Mouse (Mus musculus) thymus, postnatal 4 days (tissue): ENCODE measurements at regions not wholly inside any gene's neighbourhood (a gene's known extent, or its start where the extent isn't known, plus 50 kb on each side); places are given as distances from the start of the nearest gene placed in this dataset.

Source experiments
- DNase-seq: peaks from one replicate; pipeline ENCODE4 v3.0.0; 2021

DNA sequence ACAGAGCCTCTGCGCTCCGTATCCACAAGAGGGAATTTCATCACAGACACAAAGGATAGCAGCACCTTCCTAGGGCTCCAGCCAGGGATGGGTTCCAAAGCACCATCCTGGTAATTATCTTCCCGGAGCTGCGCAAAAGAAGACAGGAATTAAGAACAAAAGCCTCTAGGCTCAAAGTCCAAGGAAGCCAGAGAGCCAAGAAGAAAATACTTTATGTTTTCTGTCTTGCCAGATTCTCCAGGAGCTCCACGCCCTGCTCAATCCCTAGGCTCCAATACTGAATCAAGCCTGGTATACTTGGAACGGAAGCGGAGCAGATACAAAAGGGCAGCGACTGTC is 54.4 kb downstream of the Irf2bpl start:
- no peak for DNase-seq

DNA sequence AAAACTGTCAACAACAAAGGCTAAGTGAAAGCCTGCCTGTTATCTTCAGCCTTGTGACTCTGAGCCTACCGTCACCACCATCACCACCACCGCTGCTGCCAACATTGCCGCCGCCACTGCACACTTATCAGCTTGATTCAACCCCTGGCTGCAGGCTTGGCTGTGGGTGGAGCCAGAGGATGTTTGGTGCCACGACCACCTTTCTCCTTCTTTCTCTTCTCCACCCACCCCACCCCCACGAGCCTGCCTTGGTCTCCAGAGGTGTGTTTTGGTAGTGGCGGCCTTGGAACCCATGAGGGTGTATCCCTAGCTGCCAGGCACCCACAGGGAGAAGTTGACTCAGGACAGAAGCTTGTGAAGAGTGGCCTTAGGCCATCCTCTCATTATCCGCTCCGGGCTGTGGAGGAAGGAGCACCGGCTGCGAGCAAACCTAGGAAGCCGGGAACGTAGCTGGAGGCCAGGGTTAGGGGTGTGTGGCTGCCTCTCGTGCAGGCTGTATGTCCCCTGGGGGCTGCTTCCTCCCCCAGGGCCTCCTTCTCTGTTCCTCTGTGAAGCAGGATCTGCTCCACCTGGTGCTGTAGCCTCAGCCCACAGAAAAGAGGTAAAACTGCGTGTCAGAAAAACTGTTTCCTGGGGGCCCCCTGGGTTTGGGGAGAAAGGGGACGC is 54.9 kb downstream of the Irf2bpl start:
- peak; percentile 77 for DNase-seq

DNA sequence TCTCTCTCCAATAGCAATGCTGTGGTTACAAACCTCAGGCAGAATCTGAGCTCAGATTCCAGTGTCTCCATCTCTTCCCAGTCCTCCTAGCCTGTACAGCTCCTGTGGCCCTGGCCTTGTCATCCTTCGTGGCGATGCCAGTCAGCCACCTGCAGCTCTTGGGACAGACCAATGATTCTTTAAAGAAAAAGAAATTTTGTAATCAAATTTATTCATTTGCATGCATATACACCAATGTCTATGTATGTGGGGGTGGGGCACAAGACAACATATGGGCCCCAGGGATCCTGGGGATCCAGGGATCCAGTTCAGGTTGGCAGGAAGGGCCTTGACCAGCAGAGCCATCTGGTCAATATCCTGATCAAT is 57.4 kb downstream of the Irf2bpl start:
- no peak for DNase-seq

DNA sequence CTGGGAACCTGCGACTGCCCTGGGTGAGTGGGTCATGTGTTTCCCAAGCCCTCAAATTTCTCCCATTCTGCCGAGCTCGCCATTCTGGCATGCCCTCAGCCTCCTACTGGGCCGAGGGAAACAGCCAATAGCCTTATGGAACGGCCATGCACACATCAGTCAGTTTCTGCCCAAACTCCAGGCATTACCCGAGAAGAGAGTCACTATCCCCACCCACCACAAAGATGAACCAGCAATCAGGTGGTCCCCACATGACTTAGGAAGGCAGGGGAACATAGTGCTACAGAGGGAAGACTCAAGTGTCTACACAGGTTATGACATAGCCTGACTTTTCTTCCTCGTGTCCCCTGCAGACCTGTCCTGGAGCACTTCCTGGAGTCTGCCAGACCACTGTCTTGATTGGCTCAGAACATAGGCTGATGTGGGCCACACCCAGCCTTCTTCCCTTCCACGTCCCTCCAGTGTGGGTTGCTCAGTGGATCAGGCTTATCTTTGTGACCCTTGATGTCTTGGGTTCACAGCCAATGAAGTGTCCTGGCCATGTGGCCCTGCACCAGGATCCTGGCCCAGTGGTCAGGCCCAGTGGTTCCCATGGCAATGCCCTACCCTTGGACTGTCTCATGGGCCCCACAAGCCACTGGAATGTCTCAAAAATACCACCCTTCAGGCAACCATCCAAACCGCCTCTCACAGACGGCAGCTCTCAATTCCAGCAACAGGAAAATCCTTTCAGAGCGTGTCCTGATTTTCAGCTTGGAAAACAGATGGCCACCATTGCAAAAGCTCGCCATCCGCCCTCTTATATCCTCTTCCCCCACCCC is 58.0 kb downstream of the Irf2bpl start:
- no peak for DNase-seq

DNA sequence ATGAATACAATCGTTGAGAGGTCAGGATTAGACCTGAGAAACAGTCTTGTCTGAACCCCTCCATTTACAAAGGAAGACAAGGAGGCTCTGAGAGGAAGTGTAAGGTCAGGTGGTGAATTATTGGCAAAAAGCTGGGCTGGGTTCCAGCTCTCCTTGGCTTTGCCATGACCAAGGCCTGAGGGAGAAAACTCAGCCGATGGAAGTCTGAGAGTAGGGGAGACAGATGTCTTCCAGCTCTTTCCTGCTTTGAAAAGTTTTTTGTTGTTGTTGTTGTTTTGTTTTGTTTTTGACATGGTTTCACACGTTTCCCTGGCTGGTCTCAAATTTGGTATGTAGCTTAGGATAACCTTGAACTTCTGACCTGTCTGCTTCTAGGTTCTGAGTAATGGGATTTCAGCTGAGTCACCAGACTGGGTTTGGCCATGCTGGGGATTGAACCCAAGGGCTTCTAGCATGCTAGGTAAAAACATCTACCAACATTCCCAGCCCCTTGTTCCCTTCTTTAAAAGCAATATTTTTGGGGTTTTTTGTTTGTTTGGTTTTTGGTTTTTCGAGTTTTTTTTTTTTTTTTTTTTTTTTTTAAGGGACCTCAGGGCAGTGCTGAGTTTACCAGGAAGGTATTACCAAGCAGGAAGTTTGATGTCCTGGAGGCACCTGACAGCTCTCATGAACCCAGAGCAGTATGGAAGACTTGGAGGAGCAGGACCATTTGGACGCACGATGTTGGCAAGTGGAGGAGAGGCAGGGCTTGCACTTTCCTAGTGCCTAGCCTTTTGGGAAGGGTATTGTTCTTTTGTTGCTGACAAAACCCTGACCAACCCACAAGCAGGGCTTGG is 58.8 kb downstream of the Irf2bpl start:
- DNase-seq: no peak

DNA sequence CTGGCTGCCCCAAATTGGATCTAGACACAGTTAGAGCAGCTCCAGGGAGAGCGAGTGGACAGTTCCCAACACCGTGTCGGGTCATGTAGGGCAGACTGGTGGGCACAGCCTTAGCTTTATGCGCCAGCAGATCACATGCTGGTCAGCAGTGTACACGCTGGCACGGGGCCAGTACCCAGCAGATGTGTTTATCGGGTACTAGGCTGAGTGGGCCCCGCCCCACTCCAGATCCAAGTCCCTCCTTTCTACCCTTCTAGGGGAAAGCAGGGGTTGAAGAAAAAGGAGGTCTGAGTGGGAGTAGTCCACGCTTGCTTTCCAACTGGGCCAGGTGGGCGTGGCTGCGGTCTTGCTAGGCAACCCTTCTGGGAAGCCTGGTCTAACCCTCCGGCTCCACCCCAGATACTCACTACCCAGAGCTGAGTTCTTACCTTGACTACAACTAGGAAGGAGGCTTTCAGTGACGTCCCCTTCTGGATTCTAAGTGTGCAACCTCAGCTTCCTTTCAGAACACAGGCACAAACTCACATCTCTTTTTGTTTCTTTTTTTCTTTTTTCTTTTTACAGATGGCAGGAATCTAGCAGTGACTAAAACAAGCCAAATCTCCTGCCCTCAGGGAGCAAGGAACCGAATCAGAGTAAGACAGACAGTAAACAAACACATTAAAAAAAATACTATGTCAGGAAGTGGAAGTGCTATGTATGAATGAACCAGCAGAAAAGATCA is 59.6 kb downstream of the Irf2bpl start:
- DNase-seq: peak; percentile 79

DNA sequence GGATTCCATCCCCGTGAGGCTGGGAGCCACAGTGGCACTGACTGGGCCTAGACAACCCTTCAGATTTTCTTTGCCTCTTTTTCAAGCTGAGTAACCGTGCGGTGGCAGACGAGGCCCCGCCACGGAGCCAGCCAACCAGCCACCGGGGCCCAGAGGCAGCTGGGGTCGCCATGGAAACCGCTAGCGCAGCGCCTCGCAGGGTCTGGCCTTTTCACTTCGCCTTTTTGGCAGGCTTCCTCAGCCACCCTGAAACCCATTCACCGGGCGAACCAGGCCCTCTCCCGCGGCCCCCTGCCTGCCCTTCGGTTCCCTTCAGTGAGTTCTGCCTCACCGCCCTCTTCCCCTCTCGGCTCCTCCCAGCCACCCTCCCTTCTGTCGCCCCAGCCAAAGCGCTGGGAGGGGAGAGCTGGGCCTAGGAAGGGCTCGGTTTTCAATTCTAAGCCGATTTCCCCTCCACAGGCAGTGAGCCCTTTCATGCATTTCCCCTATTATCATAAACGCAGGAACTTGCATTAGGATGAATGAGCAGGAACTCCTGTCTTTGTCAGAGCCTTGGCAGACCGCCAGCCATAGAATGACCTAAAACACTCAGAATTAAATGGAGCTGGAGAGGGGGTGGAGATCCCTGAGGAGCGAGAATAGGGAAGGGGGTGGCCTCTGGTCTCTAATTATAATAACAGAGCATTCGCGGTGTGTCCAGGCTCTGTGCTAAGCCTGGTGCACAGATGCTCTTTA is 60.6 kb downstream of the Irf2bpl start:
- DNase-seq: peak; percentile 91

DNA sequence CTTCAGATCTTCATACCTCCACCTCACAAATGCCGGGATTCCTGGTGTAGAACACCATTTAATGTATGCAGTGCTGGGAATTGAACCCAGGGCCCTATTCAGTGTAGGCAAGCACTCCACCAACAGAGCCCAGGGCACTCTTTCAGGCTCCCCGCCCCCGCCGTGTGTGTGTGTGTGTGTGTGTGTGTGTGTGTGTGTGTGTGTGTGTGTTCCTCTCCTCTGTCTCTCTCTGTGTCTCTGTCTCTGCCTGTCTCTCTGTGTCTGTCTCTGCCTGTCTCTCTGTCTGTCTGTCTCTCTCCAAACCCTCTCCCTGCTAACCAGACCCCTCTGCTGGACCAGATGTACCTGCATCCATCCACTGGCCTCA is 61.1 kb downstream of the Irf2bpl start:
- peak; percentile 49 for DNase-seq

DNA sequence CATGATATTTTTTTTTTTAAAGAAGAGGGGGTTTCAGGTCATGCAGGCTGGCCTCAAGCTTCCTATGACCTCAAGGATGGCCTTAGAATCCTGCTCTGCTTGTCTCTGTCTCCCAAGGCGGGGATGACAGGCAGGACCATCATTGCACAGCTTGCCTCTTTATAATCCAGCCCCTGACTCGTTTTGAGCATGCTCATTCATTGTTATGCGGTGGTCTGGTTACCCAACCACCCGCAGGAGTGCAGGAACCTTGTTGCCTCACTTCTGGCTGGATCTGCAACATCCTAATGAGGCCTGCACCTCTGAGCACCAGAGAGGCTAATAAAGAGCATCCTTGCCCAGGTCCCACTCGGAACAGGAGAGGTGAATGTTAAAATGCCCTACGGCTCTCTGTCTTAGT is 63.4 kb downstream of the Irf2bpl start:
- no peak for DNase-seq

DNA sequence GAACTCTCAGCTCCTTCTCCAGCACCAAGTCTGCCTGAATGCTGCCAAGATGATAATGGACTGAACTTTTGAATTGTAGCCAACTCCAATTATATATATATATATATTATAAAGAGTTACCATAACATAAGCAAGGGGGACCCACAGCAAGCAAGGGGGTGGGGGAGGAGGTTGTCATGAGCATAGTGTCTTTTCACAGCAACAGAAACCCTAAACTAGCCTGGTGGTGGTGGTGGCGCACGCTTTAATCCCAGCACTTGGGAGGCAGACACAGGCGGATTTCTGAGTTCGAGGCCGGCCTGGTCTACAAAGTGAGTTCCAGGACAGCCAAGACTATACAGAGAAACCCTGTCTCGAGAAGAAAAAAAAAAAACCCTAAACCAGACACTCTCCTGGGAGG is 65.0 kb downstream of the Irf2bpl start:
- no peak for DNase-seq

DNA sequence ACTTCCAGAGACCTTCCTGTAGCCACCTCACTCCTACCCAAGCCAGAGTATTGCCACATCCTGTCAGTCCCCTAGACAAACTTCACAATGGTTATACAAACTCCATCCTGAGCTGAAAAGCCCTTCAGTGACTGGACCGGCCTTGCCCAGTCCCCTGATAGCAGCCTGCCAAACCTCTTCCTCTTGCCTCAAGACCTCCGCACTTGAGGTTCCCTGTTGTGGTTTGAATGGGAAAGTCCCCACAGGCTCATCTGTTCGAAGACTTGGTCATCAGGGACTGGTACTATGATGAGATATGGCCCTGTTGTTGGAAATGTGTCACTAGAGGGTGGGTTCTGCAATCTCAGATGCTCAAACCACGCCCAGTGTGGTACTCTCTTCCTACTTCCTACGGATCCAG is 65.4 kb downstream of the Irf2bpl start:
- DNase-seq: no peak

DNA sequence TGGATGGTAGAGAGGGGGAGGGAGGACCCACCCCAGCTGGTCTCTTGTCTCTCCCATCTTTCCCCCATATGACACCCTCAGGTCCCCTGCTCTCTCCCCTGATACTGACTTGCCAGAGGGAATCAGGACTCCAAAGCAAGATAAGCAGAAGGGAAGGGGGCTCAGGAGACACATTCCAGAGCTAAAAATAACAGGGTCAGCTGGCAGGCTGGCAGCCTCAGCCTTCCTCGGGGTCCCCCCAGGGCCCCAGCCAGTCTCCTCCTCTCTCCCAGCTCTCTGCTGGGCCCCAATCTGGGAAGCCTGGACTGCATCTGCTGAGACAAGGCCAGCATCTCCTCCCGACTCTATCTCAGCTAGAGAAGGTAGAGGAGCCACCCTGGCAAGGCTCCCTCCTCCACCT is 66.4 kb downstream of the Irf2bpl start:
- DNase-seq: no peak

DNA sequence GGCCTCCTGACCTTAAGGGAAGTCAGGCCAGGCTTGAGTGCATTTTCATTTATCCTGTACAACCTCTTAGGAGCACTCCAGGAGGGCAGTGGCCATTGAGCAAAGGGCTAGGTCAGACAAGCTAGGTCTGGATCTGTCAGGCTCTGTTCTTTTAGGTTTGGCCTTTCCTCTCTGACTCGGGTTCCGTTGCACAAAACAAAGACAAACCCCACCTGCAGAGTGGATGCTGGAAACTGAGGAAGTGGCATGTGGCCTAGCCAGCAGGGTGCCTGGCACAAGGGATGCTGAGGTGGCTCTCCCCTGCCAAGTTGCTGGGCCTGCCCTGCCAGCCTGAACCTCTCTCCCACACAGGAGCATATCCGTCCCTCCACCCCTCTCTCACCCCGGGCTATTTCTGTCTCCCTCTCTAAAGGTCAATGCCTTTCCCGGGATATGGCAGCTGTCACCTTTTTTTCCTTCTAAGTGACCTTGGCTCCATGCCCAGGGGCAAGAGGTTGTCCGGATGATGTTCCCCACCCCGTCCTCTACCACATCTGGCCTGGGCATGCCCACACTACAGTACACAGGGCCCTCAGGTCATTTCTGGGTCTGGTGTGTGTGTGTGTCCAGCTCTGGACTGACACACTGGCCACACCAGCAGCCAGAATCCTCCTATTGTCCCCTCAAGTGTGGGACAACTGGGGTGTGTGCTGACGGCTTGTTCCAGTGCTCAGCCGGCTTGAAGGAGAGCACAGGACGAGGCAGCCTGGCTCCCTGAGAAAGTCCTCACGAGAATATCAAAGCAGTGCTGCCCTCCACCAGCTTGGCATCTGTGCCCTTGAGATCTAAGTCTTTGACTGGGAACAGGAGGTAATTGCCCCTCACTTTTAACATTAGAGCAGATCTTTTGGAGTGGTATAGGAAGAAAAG is 67.6 kb downstream of the Irf2bpl start:
- peak; percentile 56 for DNase-seq

DNA sequence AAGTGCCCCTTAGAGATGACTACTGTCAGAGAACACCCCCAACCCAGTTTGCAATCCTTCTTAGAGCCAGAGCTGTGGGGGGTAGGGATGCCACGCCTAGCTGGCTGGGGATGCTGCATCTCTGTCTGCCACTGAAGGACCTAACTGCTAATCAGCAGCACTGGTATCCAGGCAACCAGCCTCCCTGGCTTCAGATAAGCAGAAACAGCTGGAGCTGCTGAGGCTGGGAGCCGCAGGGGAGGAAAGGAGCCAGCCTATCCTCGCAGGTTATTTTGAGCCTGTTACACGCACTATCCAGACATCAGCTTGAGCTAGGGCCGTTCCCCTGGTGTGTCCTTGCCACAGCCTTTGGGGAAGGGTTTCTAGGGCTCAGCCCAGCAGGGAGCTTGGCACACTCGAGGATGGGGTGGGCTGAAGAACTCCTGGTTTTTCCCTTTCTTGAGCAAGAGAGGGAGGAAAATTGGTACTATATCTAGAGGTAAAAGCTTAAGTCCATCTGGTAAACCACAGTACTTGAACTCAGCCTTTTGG is 68.4 kb downstream of the Irf2bpl start:
- DNase-seq: no peak

DNA sequence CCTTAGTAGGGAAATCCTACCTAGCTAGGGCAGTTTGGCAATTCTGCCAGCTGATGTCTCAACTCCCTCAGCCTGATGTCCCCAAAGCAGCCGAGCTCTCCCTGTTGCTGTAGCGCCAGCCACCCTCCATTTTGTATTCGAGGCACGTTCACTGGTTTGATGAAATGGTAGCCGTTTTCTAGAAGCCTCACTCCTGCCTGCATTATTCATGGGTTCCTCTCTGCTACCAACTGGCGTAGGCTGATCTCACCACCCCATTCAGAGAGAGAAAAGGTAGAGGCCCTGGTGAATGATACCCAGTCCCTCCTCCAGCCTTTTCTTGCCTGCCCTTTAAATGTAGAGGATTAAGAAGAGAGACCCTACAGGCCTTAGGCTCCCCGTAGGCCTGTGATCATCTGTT is 69.9 kb downstream of the Irf2bpl start:
- DNase-seq: no peak
